Mouse (Mus musculus) embryonic facial prominence, embryonic 11.5 days (tissue): ENCODE measurements around the gene Dnajc5. TPM values are rescaled to one million over a fixed set of nuclear protein-coding genes. Genes with fewer than 3 reads are reported as not detected.

Source experiments
- ATAC-seq: fragments of 200-750 bp; cut with Nextera tagmentation; replicated peaks from 2 replicates; pipeline ENCODE4 v1.8.0; 2017; ENCODE audit warnings: low read depth; ENCODE audit not compliant: insufficient number of reproducible peaks, low FRiP score, low TSS enrichment
- DNase-seq: peaks from one replicate; pipeline ENCODE4 v3.0.0-alpha.2; 2015; ENCODE audit warnings: low spot score
- H3K27ac ChIP-seq: fragments of 300-500 bp; sonication (generic); replicated peaks from 2 replicates; pipeline ENCODE4 v1.5.1; 2014; ENCODE audit warnings: mild to moderate bottlenecking, low read depth, low read length, control low read depth
- H3K27me3 ChIP-seq: fragments of 300-500 bp; sonication (generic); 2 replicates; pipeline ENCODE4 v1.6.1; 2014; ENCODE audit warnings: mild to moderate bottlenecking, low read length, moderate library complexity, mixed read lengths; ENCODE audit not compliant: control insufficient read depth, insufficient read depth
- H3K36me3 ChIP-seq: fragments of 300-500 bp; sonication (generic); replicated peaks from 2 replicates; pipeline ENCODE4 v1.6.1; 2014; ENCODE audit warnings: low read depth, mild to moderate bottlenecking, low read length, moderate library complexity, mixed read lengths; ENCODE audit not compliant: control insufficient read depth, insufficient read depth
- H3K4me1 ChIP-seq: fragments of 300-500 bp; sonication (generic); 2 replicates; pipeline ENCODE4 v1.6.1; 2014; ENCODE audit warnings: low read length, mixed read lengths; ENCODE audit not compliant: control insufficient read depth, insufficient read depth
- H3K4me2 ChIP-seq: fragments of 300-500 bp; sonication (generic); 2 replicates; pipeline ENCODE4 v1.6.1; 2014; ENCODE audit warnings: low read depth, mild to moderate bottlenecking, control low read depth, low read length, moderate library complexity
- H3K4me3 ChIP-seq: fragments of 300-500 bp; sonication (generic); 2 replicates; pipeline ENCODE4 v1.5.1; 2014; ENCODE audit warnings: low read depth, low read length, control low read depth
- H3K9ac ChIP-seq: fragments of 300-500 bp; sonication (generic); replicated peaks from 2 replicates; pipeline ENCODE4 v1.6.1; 2014; ENCODE audit warnings: mild to moderate bottlenecking, control low read depth, low read length
- H3K9me3 ChIP-seq: fragments of 300-500 bp; sonication (generic); replicated peaks from 2 replicates; pipeline ENCODE4 v1.6.1; 2016; ENCODE audit warnings: mild to moderate bottlenecking, low read length, inconsistent platforms, mixed read lengths; ENCODE audit not compliant: control insufficient read depth
- WGBS: fragments of 180-500 bp; shearing (Covaris S2); extraction: QIAGEN DNeasy Blood & Tissue Kit; methylation state at CpG from one replicate; pipeline ENCODE4 v1.1.7; 2014; 5-methylcytosine and 5-hydroxymethylcytosine counted together
- microRNA-seq: library from miRNA; unstranded; fragments of <30 nt; microRNA quantifications from one replicate; pipeline ENCODE4, GENCODE M21; 2016; ENCODE audit warnings: borderline number of aligned reads
- polyA plus RNA-seq: library from polyadenylated mRNA; unstranded; fragments of >200 nt; fragmentation: Nextera tagmentation; extraction: Ambion mirVana; gene quantifications from 2 replicates; pipeline ENCODE4 v1.2.1, GENCODE M21; 2014

The Dnajc5 gene
- polyA plus RNA-seq, 1 experiment from 2014 or later = 79.1 TPM

- Histone ChIP-seq H3K27me3 (no peaks in the 10 kb centered on the region), H3K9ac (peak overlapping the region; percentile 83), H3K36me3 (no peaks in the 10 kb centered on the region), H3K27ac (no peak overlapping the region), H3K4me1 (peaks cover 3% of the 10 kb centered on the region; the same call in 1 of the 2 replicates), H3K4me3 (peak overlapping the region; percentile 96), H3K9me3 (no peaks in the 10 kb centered on the region), H3K4me2 (peak overlapping the region; percentile 78)
- DNase-seq (no peak), ATAC-seq (no peak)
- WGBS = 32% methylated on average over 10 of the region's 10 CpGs
Observed at GRCm38 (mm10) chr2:181601751-181602145, 81.5 kb downstream of the Dnajc5 start.

GRCm38 (mm10) chr2:181602367-181602766 lies 82.1 kb downstream of the Dnajc5 start:
- no peaks in the 10 kb centered on the region for H3K9me3 ChIP-seq
- H3K9ac ChIP-seq = no peak overlapping the region
- H3K4me1 ChIP-seq = peaks cover 3% of the 10 kb centered on the region; the same call in 1 of the 2 replicates
- no peaks in the 10 kb centered on the region for H3K36me3 ChIP-seq
- peak overlapping the region; percentile 96; the same call in 1 of the 2 replicates for H3K4me3 ChIP-seq
- WGBS = 73% methylated on average over 4 of the region's 4 CpGs
- DNase-seq (no peak), ATAC-seq (no peak)
- H3K4me2 ChIP-seq = no peak overlapping the region
- no peaks in the 10 kb centered on the region for H3K27me3 ChIP-seq
- no peak overlapping the region for H3K27ac ChIP-seq

Small RNA genes lying within 50 kb of the gene (microRNA-seq; reads per million reads assigned to microRNA genes)
- not detected for gene Mir7006

Other genes starting within 250 kb of the Dnajc5 start
- gene Gmeb2, start 232.4 kb upstream of the Dnajc5 start, polyA plus RNA-seq = 18.0 and 18.3 TPM in 2 replicates
- 79.6 and 98.0 TPM in 2 replicates for gene Stmn3, start 206.0 kb upstream of the Dnajc5 start, polyA plus RNA-seq
- gene Rtel1, start 200.7 kb upstream of the Dnajc5 start, polyA plus RNA-seq = 52.5 and 55.9 TPM in 2 replicates
- gene Zgpat, start 155.6 kb upstream of the Dnajc5 start, polyA plus RNA-seq = 29.1 and 37.0 TPM in 2 replicates
- 49.7 and 50.8 TPM in 2 replicates for gene Arfrp1, start 155.1 kb upstream of the Dnajc5 start, polyA plus RNA-seq
- 15.2 and 18.5 TPM in 2 replicates for gene Lime1, start 140.4 kb upstream of the Dnajc5 start, polyA plus RNA-seq
- gene Zbtb46, start 61.1 kb upstream of the Dnajc5 start, polyA plus RNA-seq = 7.4 and 9.0 TPM in 2 replicates
- 0.11 and 0.15 TPM in 2 replicates for gene Abhd16b, start 27.3 kb upstream of the Dnajc5 start, polyA plus RNA-seq
- 166 and 169 TPM in 2 replicates for gene Tpd52l2, start 23.3 kb upstream of the Dnajc5 start, polyA plus RNA-seq
- gene Uckl1, start 64.4 kb downstream of the Dnajc5 start, polyA plus RNA-seq = 33.5 and 38.6 TPM in 2 replicates
- 79.0 and 80.3 TPM in 2 replicates for gene Prpf6, start 71.4 kb downstream of the Dnajc5 start, polyA plus RNA-seq
- 24.4 and 31.3 TPM in 2 replicates for gene Zfp512b, start 72.3 kb downstream of the Dnajc5 start, polyA plus RNA-seq
- 22.7 and 30.3 TPM in 2 replicates for gene Samd10, start 78.7 kb downstream of the Dnajc5 start, polyA plus RNA-seq
- 0.29 and 0.39 TPM in 2 replicates for gene Gm29797, start 136.5 kb downstream of the Dnajc5 start, polyA plus RNA-seq
- 15.9 and 20.4 TPM in 2 replicates for gene Sox18, start 151.2 kb downstream of the Dnajc5 start, polyA plus RNA-seq
- 21.8 and 22.5 TPM in 2 replicates for gene Tcea2, start 159.8 kb downstream of the Dnajc5 start, polyA plus RNA-seq
- gene Rgs19, start 173.5 kb downstream of the Dnajc5 start, polyA plus RNA-seq = 74.3 and 83.0 TPM in 2 replicates
- gene Lkaaear1, start 178.0 kb downstream of the Dnajc5 start, polyA plus RNA-seq = not detected in 2 replicates
- 4.6 and 6.1 TPM in 2 replicates for gene Oprl1, start 194.5 kb downstream of the Dnajc5 start, polyA plus RNA-seq
- 5.8 and 6.4 TPM in 2 replicates for gene Myt1, start 242.8 kb downstream of the Dnajc5 start, polyA plus RNA-seq